Mouse (Mus musculus) megakaryocyte, embryonic 14.5 days (primary cell): ENCODE data around the gene Kdelr3.

Source experiments
- FLI1 ChIP-seq: IDR thresholded peaks from 2 replicates; pipeline ENCODE4 v1.6.1; 2012; ENCODE audit warnings: low read length, inconsistent platforms, mixed read lengths
- GATA1 ChIP-seq: IDR thresholded peaks from 3 replicates; pipeline ENCODE4 v1.6.1; 2012; ENCODE audit warnings: mixed read lengths, low read length, inconsistent platforms, borderline replicate concordance

DNA sequence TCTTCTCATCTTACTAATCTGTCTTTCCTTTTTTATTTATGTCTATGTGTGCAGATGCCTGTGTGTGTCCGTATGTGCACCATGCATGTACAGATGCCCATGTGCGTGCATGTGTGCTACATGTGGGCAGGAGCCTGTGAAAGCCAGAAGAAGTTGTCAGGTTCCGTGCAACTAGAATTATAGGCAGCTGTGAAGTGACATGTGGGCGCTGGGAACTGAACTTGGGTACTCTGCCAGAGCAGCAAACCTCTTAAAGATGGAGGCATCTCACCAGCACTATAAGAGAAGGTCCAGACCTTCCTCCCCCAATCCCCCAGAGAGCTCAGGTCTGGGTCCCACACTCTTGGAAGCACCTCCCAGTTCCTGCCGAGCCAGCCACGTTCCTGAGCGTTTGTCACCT is 9.8 kb upstream of the Kdelr3 start:
- TF ChIP-seq FLI1 (no peak), GATA1 (no peak)
